Mouse (Mus musculus) neural tube, embryonic 15.5 days (tissue): ENCODE measurements around the gene Ryk. TPM values are rescaled to one million over a fixed set of nuclear protein-coding genes. Genes with fewer than 3 reads are reported as not detected.
A peak's percentile ranks its signal among the peaks of the same experiment; 100 is the strongest.

Source experiments
- ATAC-seq: fragments of 200-750 bp; cut with Nextera tagmentation; 2 replicates; pipeline ENCODE4 v1.8.0; 2017; ENCODE audit warnings: mild to moderate bottlenecking, moderate TSS enrichment, moderate library complexity; ENCODE audit not compliant: low FRiP score
- H3K27ac ChIP-seq: fragments of 300-500 bp; sonication (generic); replicated peaks from 2 replicates; pipeline ENCODE4 v1.5.1; 2015; ENCODE audit warnings: mild to moderate bottlenecking, inconsistent platforms
- H3K27me3 ChIP-seq: fragments of 300-500 bp; sonication (generic); replicated peaks from 2 replicates; pipeline ENCODE4 v1.6.1; 2015; ENCODE audit warnings: inconsistent platforms
- H3K36me3 ChIP-seq: fragments of 300-500 bp; sonication (generic); 2 replicates; pipeline ENCODE4 v1.6.1; 2015; ENCODE audit warnings: inconsistent platforms
- H3K4me1 ChIP-seq: fragments of 300-500 bp; sonication (generic); 2 replicates; pipeline ENCODE4 v1.6.1; 2015; ENCODE audit warnings: inconsistent platforms
- H3K4me2 ChIP-seq: fragments of 300-500 bp; sonication (generic); 2 replicates; pipeline ENCODE4 v1.6.1; 2015; ENCODE audit warnings: inconsistent platforms, mild to moderate bottlenecking, moderate library complexity
- H3K4me3 ChIP-seq: fragments of 300-500 bp; sonication (generic); replicated peaks from 2 replicates; pipeline ENCODE4 v1.5.1; 2015; ENCODE audit warnings: mild to moderate bottlenecking, inconsistent platforms
- H3K9ac ChIP-seq: fragments of 300-500 bp; sonication (generic); replicated peaks from 2 replicates; pipeline ENCODE4 v1.6.1; 2015; ENCODE audit warnings: mild to moderate bottlenecking, inconsistent platforms
- H3K9me3 ChIP-seq: fragments of 300-500 bp; sonication (generic); replicated peaks from 2 replicates; pipeline ENCODE4 v1.6.1; 2016; ENCODE audit warnings: inconsistent platforms
- WGBS: fragments of 180-500 bp; shearing (Covaris S2); methylation state at CpG from one replicate; pipeline ENCODE4 v1.1.7; 2015; ENCODE audit warnings: mixed read lengths; 5-methylcytosine and 5-hydroxymethylcytosine counted together
- polyA plus RNA-seq: library from polyadenylated mRNA; unstranded; fragments of >200 nt; fragmentation: Nextera tagmentation; extraction: Ambion mirVana; gene quantifications from 2 replicates; pipeline ENCODE4 v1.2.1, GENCODE M21; 2015

The Ryk gene
- polyA plus RNA-seq, 1 experiment from 2014 or later: 9.7 TPM

DNA sequence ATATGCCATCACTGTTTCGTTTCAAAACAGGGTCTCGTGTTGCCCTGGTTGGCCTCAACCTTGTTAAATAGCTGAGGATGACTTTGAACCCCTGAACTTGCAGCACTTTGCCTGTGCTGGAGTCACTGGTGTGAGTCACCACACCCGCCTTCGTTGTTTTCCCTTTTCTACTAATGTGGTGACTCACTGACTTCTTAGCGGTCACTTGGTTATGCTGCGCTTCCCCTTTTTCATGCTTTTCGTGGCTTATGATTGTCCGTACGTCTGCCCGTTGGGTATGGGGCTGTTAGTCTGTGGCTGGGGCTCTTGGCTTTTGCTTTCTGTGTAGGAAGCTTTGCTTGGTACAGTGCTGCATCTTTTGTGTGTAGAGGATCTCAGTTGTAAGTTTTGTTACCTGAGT lies 25.2 kb downstream of the Ryk start:
- H3K4me2 ChIP-seq: no peak overlapping the region
- no peaks in the 10 kb centered on the region for H3K36me3 ChIP-seq
- H3K4me3 ChIP-seq: no peak overlapping the region
- no peak for ATAC-seq
- WGBS: 95% methylated on average over 10 of the region's 10 CpGs
- no peak overlapping the region for H3K27ac ChIP-seq
- H3K4me1 ChIP-seq: peaks cover 36% of the 10 kb centered on the region
- H3K27me3 ChIP-seq: no peaks in the 10 kb centered on the region
- H3K9me3 ChIP-seq: no peaks in the 10 kb centered on the region
- no peak overlapping the region for H3K9ac ChIP-seq

DNA sequence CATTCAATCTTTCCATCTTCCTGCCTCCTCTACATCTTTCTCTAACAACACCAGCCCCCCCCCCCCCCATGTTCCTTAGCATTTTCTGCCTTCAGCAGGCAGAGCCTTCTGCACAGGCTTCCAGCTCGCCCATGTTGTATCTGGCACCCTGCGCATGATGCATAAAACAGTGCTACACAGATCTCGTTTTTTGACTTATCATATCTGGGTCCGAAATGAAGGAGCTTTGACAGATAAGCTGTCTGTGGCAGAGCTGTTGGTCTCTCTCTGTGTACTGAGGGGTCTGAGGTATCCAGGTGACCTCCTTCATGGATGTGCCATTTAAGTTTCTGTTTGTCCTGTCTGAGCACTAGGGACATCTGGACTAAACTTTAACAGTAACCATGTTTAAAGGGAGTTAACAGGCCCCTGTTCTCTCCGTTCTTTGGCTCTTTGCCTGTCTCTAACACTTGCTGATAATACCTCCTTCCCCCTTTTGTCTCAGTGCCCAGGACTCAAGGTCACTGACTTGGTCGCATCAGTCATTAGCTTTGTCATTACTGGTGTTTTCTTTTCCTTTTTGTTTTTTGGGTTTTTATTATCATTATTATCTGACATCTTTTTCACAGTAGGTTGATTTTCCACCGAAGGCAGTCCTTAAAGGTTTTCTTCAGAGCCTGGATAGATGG lies 26.2 kb downstream of the Ryk start:
- H3K4me2 ChIP-seq: no peak overlapping the region
- peaks cover 46% of the 10 kb centered on the region for H3K4me1 ChIP-seq
- H3K9ac ChIP-seq: no peak overlapping the region
- no peaks in the 10 kb centered on the region for H3K9me3 ChIP-seq
- H3K4me3 ChIP-seq: no peak overlapping the region
- ATAC-seq: no peak
- 83% methylated on average over 7 of the region's 7 CpGs for WGBS
- no peaks in the 10 kb centered on the region for H3K36me3 ChIP-seq
- no peaks in the 10 kb centered on the region for H3K27me3 ChIP-seq
- no peak overlapping the region for H3K27ac ChIP-seq

DNA sequence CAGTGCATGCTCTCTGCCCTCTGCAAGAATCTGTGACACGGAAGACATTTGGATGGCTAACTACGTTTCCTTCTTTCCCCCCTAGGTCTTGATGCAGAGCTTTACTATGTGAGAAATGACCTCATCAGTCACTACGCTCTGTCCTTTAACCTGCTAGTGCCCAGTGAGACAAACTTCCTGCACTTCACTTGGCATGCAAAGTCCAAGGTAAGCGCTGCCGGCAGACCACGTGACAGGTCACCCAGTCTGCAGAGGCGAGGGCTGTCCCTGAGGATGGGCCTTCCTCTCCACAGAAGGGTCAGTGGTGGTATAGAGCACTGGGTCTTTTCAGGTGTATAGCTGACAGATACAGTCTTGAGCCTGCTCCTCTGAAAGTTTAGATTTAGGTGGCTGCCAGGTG lies 27.1 kb downstream of the Ryk start:
- Histone ChIP-seq H3K27ac (no peak overlapping the region), H3K4me3 (no peak overlapping the region), H3K9ac (no peak overlapping the region), H3K9me3 (no peaks in the 10 kb centered on the region), H3K4me2 (no peak overlapping the region), H3K36me3 (no peaks in the 10 kb centered on the region), H3K27me3 (no peaks in the 10 kb centered on the region), H3K4me1 (peaks cover 54% of the 10 kb centered on the region)
- no peak for ATAC-seq
- WGBS: 85% methylated on average over 7 of the region's 7 CpGs

DNA sequence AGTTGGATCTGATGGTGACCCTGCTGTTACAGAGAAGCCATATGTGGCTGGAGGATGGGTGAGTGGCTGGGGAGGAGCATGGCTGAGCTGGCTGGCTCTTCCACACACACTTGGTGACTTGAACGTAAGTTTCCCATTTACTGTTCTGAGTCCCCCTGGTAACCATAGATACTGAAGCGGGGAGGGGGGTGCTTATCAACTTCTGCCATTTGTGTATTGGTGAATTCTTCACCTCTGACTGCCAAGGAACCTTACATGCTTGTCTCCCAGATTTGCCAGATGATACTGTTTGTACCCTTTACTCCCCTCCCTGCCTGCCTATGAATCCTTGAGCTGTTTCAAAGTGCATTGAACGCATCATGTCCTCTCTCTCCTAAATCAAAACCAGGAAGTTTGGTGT lies 27.5 kb downstream of the Ryk start:
- H3K4me3 ChIP-seq: no peak overlapping the region
- H3K9me3 ChIP-seq: no peaks in the 10 kb centered on the region
- H3K27me3 ChIP-seq: no peaks in the 10 kb centered on the region
- peaks cover 56% of the 10 kb centered on the region for H3K4me1 ChIP-seq
- no peak for ATAC-seq
- H3K27ac ChIP-seq: no peak overlapping the region
- 78% methylated on average over 3 of the region's 3 CpGs for WGBS
- no peaks in the 10 kb centered on the region for H3K36me3 ChIP-seq
- H3K9ac ChIP-seq: no peak overlapping the region
- no peak overlapping the region for H3K4me2 ChIP-seq

DNA sequence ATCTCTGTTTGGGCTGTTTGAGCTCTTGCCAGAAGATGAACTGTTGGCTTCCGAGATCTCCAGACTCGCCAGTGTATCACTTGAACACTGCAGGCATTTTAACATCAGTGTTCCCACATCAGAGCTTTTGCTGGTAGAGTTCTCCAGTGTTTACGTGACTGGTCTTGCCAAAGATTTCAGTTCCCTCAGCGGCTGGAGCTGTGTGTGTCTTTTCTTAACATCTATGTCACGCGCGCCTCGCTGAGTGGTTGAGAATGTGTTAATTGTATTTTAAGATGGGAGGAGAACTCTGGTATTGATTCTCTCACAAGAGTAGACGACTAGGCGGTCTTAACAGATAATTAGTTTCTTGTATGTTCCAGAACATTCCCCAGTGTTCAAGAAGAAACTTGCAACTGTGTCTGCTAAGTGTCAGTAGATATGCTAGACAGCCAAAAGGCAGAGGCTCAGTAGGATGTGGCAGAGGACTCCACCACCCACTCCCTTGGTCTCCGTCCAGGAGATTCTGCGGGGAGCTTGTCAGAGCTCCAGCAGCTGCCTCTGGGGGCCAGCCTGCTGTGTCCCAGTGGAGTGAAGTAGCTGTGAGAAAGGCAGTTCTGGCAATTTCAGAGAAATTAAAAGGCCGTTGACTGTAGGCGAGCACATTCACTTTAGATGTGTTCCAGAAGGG lies 29.3 kb downstream of the Ryk start:
- no peak overlapping the region for H3K4me2 ChIP-seq
- peak overlapping the region; percentile 1; the same call in 1 of the 2 replicates for H3K27ac ChIP-seq
- H3K27me3 ChIP-seq: no peaks in the 10 kb centered on the region
- peaks cover 47% of the 10 kb centered on the region for H3K4me1 ChIP-seq
- no peak overlapping the region for H3K4me3 ChIP-seq
- peaks cover 10% of the 10 kb centered on the region for H3K36me3 ChIP-seq
- no peaks in the 10 kb centered on the region for H3K9me3 ChIP-seq
- H3K9ac ChIP-seq: no peak overlapping the region
- ATAC-seq: no peak
- WGBS: 51% methylated on average over 14 of the region's 14 CpGs

DNA sequence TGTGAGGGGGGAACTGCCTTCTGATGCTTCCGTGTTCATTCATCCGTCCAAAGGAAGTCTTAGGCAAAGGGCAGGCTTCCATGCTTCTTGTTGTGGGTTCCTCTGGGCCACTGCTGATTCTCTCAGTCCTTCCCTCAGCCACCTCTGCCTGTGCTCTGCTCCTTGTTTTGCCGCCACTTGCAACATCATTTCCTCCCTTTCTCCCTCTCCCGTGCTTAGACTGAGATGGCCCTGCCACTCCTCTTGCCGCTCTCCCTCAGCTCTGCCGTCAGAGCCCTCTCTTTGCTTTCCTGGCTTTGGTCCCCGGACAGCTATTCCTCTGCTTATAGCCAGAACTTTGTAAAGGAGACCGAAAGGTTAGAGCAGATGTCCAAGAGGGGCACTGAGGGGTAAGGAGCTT lies 30.2 kb downstream of the Ryk start:
- no peak for ATAC-seq
- Histone ChIP-seq H3K36me3 (peaks cover 17% of the 10 kb centered on the region), H3K4me2 (no peak overlapping the region), H3K27ac (no peak overlapping the region; the same call in 1 of the 2 replicates), H3K4me3 (no peak overlapping the region), H3K9me3 (no peaks in the 10 kb centered on the region), H3K4me1 (peaks cover 44% of the 10 kb centered on the region), H3K27me3 (no peaks in the 10 kb centered on the region), H3K9ac (no peak overlapping the region)
- 67% methylated on average over 8 of the region's 8 CpGs for WGBS

DNA sequence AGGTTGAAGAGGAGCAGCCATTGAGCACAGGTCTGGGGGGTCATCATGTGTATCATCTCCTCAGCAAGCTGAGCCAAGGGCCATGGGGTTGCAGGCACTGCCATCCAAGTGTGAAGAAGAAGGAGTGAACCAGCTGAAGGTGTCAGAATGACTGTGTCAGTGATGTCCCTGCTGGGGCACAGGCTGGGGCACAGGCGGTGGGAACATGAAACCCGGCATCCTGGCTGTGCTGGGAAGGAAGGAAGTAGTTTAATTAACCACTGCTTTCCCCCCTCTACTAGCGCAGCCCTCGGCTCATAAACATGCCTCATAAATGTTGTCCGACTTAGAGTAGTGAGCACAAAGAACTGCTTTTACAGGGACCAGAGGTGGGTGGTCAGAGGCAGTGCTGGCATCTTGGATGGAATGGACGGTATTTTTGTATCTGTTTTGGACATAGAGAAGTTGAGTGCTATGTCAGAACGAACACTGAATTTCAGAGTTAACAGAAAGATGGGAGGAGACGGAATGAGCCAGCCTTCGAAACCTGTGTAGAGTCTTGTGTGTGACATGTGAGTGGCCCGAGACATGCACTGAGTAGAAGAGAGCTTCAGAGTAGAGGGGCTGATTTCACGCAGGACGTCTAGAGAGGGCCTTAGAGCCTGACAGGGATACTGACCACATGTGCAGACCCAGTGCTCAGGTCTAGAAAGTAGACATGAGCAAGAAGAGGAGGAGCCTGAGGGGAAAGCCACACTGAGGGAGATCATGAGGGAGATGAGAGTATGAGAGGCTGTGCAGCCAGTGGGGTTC lies 31.4 kb downstream of the Ryk start:
- no peaks in the 10 kb centered on the region for H3K27me3 ChIP-seq
- 0 out of 2 replicates have a peak overlapping the region, but pooled peaks have one; percentile 3 for H3K27ac ChIP-seq
- 50% methylated on average over 12 of the region's 12 CpGs for WGBS
- ATAC-seq: peak; percentile 37; the same call in 1 of the 2 replicates
- no peak overlapping the region for H3K4me2 ChIP-seq
- H3K9ac ChIP-seq: no peak overlapping the region
- H3K4me1 ChIP-seq: peaks cover 44% of the 10 kb centered on the region
- H3K9me3 ChIP-seq: no peaks in the 10 kb centered on the region
- no peak overlapping the region for H3K4me3 ChIP-seq
- H3K36me3 ChIP-seq: peaks cover 18% of the 10 kb centered on the region

DNA sequence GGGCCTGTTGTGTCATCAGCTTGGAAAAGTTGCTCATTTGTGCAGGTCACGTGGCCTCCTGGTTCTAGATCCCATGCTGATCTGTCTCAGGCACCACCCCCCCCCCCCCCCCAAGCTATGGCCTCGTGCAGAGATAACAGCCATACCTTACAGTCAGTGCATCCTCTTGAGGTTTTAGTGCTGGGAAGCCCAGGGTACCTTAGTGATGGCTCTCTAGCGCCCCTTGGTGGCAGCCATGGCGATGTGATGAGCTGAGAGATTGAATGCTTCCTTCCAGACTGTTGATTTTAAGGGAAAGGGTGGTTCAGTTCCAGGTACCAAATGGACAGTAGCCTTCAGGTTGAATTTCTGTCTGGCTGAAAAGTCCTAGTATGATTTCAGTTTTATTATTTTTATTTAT lies 32.2 kb downstream of the Ryk start:
- H3K36me3 ChIP-seq: peaks cover 26% of the 10 kb centered on the region
- no peak overlapping the region for H3K4me3 ChIP-seq
- no peak overlapping the region for H3K4me2 ChIP-seq
- H3K4me1 ChIP-seq: peaks cover 43% of the 10 kb centered on the region
- no peaks in the 10 kb centered on the region for H3K9me3 ChIP-seq
- peak; percentile 51 for ATAC-seq
- H3K27me3 ChIP-seq: no peaks in the 10 kb centered on the region
- no peak overlapping the region for H3K27ac ChIP-seq
- 11% methylated on average over 4 of the region's 4 CpGs for WGBS
- no peak overlapping the region for H3K9ac ChIP-seq

DNA sequence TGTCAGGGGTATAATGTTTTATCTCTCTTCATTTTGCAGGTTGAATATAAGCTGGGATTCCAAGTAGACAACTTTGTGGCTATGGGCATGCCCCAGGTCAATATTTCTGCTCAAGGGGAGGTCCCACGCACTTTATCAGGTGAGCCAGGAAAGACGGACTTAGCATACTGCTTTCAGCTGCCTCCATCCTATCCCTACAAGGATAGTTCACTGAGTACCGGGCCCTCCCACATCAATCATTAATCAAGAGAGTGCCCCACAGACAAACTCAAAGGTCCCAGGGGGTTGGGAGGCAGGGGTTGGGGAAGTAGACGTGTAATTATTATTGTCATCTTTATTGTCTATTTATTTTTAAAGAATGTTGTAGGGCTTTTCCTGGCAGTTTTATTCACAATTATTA lies 32.8 kb downstream of the Ryk start:
- Histone ChIP-seq H3K4me1 (peaks cover 37% of the 10 kb centered on the region), H3K27me3 (no peaks in the 10 kb centered on the region), H3K36me3 (peaks cover 32% of the 10 kb centered on the region), H3K9ac (no peak overlapping the region), H3K4me2 (no peak overlapping the region), H3K9me3 (no peaks in the 10 kb centered on the region), H3K27ac (no peak overlapping the region), H3K4me3 (no peak overlapping the region)
- 69% methylated on average over 4 of the region's 4 CpGs for WGBS
- no peak for ATAC-seq

DNA sequence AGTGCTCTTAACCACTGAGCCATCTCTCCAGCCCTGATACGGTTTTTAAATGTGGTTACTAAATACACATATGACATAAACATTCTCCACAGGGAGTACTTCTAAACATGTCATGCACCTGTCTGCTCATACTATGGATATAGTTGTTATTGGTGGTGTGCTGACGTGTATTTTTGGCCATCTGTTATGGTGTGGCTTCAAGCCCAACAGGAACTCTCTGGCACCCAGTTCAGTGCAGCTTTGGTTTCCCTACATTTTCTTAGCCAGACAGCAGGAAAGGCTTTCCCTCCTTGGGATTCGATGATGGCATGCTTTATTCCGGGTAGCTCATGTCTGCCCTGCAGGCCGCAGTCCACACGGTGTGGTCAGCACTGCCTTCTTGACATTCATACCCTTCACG lies 33.7 kb downstream of the Ryk start:
- no peak for ATAC-seq
- Histone ChIP-seq H3K27ac (no peak overlapping the region), H3K4me2 (no peak overlapping the region), H3K4me1 (peaks cover 35% of the 10 kb centered on the region), H3K4me3 (no peak overlapping the region), H3K9ac (no peak overlapping the region), H3K27me3 (no peaks in the 10 kb centered on the region), H3K36me3 (peaks cover 33% of the 10 kb centered on the region), H3K9me3 (no peaks in the 10 kb centered on the region)
- WGBS: 90% methylated on average over 7 of the region's 7 CpGs

DNA sequence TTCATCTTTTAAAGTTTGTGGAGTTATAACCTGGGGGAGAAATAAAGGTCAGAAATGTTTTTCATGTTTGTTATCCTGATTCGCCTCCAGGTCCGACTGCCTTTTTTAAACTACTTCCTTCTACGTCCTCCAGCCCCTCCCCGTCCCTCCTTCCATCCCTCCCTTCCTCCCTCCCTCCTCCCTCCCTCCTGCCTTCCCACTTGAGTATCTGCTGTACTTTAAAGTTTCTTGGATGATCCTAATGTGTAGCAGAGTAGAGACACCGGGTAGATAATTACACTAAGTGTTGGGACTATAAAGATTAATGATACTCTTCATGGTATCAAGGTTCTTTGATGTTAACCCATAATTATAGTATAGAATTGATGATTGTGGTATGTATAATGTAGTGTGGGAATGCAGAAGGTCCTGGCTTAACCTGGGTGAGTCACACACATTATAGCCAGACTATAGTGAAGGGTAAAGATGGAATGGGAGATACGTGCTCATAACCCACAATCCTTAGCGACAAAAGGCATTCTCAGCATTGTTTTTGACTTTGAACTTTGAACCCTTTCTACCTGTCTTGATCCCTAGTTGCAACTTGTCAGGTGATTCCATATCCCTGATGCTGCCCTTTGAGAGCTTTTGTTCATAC lies 41.5 kb downstream of the Ryk start:
- no peaks in the 10 kb centered on the region for H3K4me1 ChIP-seq
- no peak overlapping the region for H3K27ac ChIP-seq
- H3K36me3 ChIP-seq: peaks cover 34% of the 10 kb centered on the region
- no peak for ATAC-seq
- H3K9me3 ChIP-seq: no peaks in the 10 kb centered on the region
- H3K27me3 ChIP-seq: no peaks in the 10 kb centered on the region
- no peak overlapping the region for H3K4me2 ChIP-seq
- H3K4me3 ChIP-seq: no peak overlapping the region
- 91% methylated on average over 7 of the region's 7 CpGs for WGBS
- H3K9ac ChIP-seq: no peak overlapping the region
